Mouse (Mus musculus) adrenal gland, postnatal 25 days (tissue): ENCODE measurements around the gene Rflna. TPM values are rescaled to one million over a fixed set of nuclear protein-coding genes. Genes with fewer than 3 reads are reported as not detected.

Experiments
- DNase-seq: peaks from one replicate; pipeline ENCODE4 v3.0.0; 2021; ENCODE audit warnings: mixed read lengths
- long read RNA-seq: library from polyadenylated mRNA; stranded (forward); transcript quantifications from one replicate; pipeline ENCODE4 v2.0.0, GENCODE M21; 2021
- total RNA-seq: library from RNA; stranded (reverse); gene quantifications from 2 replicates; pipeline ENCODE4 v1.2.3, GENCODE M21; 2021

Gene Rflna
- 3.9 and 4.3 TPM in 2 replicates for total RNA-seq
- long read RNA-seq, partial matches to known transcripts: 0 of 1 reads
- long read RNA-seq, other reads (novel, unspliced or antisense): 1 of 1 reads

DNA sequence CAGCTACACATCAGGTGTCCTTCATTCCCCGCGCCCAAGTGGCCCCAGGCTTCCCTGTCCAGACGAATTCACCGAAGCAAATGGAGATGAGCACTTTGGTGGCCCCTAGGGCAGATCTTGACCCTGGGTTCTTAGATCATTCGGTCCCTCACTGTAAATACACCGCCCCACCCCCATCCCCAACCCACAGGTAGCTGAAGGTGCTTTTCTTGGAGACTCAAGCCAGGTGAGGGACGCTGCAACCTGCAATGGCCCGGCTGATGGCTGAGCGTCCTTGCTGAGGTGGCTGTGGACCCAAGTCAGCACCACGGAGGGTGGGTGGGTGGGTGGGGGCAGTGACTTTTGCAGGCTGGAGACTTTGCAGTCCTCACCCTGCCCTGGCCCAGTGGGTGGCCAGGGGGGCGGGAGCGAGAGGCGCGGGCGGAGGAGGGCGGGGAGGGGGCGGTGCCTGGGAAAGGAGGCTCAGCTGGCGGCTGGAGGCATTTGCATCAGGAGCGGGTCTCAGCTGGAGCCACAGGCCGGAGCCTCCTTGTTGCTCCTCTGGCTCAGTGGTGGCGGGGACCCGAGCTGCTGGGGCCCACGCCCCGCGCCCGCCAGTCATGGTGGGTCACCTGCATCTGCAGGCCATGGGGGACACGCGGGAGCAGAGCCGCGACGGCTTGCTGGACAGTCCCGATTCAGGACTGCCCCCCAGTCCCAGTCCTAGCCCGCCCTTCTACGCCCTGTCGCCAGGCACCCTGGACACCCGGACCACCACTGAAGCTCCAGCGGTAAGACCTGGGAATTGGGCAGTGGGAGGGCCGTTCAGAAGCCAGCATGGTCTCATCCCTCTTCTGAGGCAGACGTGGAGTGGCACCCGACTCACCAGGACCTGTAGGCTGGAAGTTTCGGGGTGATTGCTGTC, at the start of gene Rflna:
Gene Rflna (plus strand): TSS at position 253 of the 904 bp plus-strand sequence.
- DNase-seq: peak; percentile 61

DNA sequence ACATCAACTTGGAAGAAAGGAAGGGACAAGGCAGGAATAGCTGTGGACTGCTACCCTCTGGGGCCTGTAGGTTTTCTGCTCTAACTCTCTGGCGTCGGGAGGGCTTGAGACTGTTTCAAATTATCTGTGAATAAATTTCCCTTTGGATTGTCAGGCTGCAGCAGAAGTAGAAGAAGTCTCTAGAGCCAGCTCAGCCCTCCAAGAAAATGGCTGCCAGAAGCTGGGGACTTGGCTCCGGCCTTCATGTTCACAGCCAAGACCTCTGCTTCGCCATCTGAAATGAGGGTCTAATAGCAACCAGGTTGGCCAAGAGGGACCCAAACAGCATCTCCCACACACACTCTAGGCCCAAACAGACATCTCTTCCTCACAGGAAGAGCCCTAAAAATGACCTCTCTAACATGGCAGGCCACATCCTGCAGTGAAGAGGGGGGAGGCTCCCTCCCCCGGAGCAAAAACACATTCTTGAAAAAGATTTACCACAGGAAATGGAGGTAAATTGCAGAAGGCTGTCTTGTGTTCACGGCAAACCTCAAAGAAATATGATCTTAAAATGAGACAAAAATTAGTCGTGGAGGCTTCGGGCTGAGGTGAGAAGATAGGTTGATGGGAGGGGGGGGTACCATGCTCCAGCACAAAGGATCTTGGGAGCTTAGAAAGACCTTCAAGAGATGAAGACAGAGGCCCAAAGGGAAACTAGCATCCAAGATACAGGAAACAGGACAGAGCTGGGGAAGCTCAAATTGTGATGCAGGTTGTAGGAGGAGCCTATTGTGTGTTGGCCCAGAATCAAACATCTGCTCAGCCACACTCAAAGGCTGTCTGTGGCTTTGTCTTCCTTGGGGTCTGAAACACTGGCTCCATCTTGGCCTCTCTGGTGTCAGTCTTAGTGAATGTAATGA, 48.4 kb upstream of the Rflna start:
- DNase-seq: no peak

DNA sequence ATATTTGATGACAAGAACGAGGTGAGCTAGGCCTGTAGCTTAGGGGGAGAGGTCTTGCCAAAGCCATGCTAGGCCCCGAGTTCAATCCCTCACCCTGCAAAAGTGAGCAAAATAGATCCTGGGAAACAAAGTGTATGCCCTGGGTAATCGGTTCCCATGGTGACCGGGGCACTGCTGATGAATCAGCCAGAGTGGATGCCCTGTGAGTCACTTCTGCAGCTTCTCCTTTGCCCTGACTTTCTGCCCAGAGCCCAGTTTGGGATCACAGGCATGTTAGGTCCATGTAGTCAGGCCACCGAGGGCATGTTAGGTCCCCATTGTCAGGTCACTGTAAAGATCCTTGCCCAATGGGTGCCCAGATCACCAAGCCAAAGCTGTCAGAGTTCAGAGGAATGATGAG, 45.5 kb upstream of the Rflna start:
- DNase-seq: peak; percentile 69

DNA sequence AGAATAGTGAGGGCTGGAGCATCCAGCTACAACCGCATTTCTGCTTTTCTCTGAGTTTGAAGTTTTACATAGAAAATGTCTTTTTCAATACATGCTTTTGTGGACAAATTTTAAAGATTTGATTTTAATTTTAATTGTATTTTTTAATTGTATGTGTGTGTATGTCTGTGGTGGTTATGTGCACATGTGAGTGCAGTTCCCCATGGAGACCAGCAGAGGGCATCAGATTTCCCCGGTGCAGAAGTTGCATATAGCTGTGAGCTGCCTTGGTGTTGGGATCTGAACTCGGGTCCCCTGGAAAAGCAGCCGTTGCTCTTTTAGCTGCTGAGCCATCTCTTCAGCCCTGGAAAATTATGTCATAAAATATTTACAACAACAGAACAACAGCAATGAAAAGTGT, 43.9 kb upstream of the Rflna start:
- no peak for DNase-seq

DNA sequence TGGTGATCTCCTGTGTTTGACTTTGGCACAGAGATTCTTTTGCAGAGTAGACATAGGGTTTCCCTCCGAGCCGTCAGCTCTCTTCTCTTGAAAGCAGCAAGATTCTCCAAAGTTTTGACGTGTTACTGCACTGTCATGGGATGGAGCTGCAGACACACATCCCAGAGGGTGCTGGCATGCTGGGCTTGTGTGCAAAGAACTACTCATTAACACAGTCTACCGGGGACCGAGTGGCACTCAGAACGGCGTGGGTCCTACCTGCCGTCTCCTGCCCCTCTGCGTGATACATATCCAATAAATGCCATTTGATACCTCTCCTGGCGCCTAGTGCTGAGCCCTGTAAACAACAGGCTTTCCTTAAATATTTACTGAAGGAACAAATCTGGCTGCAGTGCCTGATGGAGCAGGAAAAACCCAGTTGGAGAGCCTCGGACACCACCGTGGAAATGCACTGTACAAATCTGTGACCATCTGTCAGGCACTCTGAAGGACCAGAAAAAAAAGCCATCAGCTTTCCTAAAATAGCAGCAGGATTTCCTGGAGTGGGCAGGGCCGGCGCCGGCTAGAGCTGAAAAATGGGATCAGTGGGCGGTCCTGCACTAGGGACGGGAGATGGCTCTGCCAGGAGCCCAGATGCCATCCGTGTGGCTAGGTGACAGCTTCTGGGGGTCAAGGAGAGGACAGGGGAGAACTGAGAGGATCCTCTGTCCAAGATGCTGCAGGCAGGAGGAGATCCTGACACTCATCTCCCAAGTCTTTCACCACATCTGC, 42.7 kb upstream of the Rflna start:
- DNase-seq: peak; percentile 71

DNA sequence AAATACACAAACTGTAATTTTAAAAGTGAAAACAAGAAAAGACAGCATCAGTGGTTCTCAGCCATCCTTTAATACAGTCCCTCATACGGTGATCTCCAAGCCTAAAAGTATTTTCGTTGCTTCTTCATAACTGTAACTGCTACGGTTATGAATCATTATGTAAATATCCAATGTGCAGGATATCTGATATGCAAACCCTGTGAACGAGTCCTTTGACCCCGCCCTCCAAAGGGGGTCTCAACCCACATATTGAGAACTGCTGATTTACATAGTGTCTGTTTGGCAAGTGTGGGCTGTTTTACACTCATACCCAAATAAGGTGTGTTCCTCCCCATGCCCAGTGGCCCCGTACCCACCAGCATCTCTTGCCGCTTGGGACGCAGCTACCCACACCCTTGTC, 41.6 kb upstream of the Rflna start:
- DNase-seq: no peak

DNA sequence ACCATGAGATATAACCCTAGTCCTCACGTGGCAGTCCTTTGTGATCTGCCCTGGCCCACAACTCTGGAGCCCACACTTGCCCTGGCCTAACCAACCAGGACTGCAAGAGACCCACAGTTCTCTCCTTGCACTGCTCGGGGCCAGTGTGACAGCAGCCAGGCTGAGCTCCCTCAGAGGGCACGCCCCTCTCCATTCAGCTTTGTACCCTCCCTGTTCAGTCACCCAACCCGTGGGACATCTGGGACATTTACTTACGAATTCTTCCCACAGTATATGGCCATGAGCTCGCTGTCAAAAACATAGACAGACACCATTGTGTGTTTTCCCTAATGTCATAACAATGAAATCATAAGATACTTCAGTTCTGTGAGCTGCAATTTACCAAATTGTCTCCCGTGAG, 40.3 kb upstream of the Rflna start:
- no peak for DNase-seq

DNA sequence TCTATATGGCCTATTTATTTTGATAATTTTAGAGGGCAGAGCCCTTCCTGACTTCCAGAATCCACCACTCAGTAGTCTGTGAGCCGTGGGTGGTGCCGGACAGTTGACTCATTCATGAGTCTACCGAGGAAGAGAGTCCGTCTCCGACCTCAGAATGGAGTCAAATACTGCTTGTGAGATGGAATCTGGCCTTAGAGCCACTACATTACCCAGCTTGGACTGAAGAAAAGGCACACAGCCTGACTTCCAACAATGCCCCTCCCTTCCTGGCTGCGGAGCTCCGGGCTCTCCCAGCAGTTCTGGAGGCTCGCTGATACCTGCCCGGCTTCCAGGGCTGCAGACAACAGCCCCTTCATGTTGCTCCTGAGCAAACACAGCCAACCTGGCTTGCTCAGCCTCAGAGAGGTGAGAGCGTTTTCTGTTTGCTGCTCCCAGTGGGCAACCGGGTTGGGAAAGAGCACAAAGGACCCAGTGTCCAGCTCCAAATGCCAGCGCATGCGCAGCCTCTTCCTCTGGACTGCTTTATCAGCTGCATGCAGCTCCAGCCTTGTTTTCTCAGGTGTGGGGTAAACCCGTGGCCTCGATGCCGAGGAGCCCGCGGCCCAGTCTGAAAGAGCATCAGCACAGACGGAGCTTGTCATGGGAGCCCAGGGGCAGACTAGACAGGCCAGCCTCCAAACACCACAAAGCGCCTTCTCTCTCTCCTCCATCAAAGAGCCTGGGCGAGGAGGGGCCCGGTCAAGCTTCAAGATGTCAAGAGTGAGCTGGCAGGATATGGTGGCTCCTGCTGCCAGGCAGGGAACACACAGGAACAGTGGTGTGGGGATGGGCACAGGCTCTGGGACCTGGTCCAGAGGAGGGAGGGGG, 39.0 kb upstream of the Rflna start:
- DNase-seq: peak; percentile 54

DNA sequence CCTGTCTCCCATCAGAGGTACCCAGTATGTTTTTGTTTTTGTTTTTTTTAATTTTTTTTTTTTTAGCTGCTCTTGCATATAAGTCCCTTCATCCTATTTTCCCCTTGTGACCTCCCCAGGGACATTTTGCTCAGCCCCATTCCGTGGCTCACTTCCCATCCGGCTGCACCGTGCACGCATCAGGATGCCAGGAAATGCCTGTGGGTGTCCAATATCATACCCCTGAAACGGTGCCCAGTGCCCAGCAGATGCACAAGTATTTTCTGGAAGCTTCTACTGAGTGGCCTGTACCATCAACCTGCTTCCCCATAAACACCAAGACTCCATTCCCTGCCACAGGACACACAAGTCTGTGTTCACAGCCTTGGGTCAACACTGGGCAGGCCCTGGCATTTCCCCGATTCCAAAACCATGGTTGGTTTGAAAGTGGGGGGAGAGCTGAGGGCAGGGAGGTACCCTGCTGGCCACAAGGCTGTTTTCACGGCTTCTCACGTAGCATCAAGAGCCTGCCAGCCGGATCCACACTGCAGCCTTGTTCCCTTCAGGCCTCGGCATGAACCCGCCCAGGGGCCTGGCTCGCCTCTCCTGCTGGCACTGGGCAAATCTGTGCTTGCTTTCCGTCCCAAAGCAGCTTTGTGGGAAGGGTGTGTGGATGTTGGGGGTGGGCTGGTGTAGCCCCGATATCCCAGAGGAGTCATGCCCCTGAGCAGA, 36.2 kb upstream of the Rflna start:
- DNase-seq: no peak

DNA sequence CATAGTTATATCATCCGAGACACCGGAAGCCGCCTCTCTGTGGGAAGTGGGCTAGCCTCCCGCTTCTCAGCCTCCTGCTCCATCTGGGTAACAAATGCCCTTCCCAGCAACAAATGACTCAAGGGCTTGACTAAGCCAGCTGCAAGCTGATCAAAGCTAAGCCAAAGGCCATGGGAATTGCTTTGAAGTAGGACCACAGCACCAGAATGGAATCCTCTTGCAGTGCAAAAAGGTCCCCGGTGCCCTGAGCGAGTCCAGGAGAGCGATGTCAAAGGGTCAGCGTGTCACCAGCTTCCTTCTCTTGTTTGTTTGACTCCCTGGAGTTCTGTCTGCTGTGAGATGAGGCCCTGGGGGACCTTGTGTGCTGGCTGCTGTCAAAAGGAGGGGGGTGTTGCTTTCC, 33.2 kb upstream of the Rflna start:
- peak; percentile 51 for DNase-seq

DNA sequence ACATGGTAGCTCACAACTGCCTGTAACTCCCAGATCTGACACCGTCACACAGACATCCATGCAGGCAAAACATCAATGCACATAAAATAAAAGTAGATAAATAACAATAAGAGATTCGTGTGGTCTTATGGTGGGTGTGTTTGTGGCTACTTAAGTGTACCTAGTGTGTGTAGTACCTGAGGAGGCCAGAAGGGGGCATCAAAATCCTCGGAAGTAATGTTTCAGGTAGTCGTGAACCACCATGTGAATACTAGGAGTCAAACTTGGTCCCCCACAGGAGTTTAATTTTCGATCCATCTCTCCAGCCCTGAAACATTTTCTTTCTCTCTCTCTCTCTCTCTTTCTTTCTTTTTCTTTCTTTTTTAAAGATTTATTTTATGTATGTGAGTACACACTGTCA, 16.8 kb upstream of the Rflna start:
- DNase-seq: no peak

DNA sequence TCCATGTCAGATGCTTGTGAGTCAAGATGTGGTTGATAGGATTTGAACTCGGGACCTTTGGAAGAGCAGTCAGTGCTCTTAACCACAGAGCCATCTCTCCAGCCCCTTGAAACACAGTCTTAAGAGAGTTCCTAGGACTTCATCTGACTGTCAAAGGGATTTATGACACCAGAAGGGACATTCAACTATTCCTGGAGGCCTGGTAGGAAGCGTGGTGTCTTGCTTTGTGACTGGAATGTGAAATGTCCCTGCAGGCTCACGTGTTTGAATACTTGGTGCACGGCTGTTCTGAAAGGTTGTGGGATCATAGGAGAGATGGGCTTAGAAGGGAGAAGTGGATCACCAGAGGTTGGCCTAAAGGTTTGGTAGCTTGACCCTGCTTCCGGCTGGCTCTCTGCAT, 16.4 kb upstream of the Rflna start:
- no peak for DNase-seq

DNA sequence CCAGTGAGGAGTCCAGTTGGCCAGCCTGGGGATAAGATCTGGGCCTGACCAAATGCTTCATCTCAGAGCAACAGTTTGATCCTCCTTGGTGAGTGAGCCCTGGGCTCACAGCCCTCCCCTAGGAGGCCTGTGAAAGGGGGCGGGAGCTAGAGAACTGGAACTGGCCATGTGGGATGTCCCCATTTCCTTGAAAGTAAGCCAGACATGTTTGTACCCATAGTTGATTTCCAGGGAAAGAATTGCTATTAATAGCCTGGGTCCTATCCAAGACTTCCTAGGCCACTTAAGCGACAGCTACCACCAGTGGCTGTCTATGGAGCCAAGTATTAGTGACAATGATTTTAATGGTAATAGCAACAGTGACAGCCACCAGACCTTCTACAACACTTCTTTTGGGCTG, 13.3 kb upstream of the Rflna start:
- no peak for DNase-seq

DNA sequence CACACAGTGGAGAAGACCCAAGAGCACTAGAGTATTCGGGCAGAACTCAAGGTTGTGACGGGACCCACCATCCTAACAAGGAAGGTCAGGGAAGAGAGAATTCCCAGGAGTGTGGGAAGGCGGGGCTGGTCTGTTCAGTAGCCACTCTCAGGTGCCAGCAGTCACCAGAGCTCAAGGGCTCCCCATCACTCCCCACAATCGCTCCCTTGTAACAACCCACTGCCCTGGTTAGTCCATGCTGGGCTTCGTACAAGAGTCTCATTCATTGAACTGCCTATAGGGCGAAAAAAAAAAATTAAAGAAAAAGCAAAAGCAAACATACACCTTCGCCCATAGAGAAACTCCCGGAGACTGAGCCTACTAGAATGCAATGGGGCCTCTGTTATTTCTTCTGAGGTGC, 10.7 kb upstream of the Rflna start:
- no peak for DNase-seq

DNA sequence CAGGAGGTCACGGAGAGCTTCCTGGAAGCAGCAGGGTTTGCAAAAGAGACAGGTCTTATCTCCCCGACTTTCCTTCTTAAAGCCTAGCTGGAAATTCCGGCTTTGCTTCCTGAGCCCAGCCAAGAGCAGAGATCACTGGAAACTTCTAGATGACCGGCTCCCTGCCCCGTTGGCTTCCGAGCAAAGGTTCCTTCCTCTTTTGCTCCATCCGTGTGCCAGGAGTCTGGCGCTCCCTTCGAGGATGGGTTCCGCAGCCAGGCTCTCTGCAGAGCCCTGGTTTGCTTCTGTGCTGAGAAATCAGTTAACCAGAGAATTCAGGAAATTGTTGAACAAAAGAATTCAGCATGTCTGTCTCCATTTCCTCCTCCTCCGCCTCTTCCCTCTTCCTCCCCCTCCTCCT, 10.1 kb upstream of the Rflna start:
- DNase-seq: no peak

DNA sequence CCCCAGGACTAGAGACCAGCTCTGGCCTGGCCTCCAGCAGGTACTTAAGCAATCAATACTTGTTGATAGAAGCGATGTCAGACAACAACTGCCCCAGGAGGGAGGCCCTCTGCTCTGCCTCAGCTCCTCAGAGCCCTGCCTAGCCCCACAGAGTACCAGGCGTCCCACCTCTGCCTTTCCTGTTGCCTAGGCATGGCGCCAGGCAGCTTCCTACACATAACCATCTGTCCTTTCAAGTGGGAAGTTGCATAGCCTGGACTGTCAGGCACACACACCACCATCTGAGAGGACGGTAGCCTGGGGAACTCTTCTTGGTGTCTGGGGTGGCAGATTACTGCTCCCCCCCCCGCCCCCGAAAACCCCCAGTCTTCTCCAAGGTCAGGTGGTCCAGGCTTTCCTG, 6.2 kb upstream of the Rflna start:
- DNase-seq: no peak

DNA sequence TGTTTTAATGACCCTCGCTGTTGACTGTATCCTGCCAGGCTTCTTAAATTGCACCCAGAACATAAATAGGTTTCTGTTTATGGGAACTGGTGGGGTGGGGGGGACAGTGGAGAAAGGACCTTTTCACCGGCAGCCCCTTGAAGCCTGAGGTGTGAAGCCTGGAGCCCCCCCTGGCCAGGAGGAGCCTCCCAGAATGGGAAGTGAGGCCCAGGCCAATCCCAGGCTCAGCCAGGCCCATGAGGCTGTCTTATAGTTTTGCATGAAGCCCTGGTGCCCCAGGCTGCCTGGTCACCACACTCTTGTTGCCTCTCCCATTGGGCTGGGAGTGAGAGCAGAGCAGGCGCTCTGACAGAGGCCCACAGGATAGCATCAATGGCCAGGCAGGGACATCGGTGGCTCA, 5.1 kb upstream of the Rflna start:
- no peak for DNase-seq

DNA sequence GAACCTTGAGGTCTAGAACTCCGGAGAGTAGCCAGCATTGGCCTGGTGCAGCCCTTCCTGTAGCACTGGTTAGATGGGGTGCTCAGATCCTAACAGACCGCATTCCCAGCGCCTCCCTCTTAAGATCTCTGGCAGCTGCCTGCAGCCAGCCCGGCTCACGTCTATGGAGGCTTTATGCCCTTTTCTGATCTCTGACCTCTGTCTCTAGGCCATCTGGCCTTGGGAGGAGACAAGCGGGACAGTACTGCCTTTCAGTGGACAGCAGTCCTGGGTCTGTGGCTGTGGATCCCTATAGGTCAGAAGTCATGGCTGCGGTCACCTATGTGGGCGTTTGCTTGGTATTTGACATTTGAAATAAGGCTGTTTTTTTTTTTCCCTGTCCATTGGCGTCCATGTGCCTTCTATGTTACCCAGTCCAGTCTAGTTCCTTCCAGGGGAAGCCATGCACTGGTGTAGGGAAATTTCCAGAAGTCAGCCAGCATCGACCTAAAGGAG, 2.2 kb upstream of the Rflna start:
- no peak for DNase-seq

DNA sequence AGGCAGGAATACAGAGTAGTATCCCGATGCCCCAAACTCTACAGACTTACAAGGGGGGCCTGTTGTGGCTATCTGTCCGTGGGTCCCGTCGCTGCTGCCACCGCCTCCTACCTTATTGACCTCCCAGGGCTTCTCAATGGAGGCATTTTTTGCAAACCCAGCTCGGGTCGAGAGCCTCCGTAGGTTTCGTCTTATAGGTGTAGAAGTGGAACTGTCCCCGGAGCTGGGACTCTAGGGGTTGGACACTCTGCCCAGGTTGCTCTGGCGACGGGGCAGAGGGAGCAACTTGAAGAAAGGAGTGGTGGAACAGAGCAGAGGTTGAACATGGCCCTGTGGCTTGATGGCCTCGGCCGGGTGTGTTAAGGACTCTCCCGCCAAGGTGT, 843 bp downstream of the Rflna start:
- no peak for DNase-seq

DNA sequence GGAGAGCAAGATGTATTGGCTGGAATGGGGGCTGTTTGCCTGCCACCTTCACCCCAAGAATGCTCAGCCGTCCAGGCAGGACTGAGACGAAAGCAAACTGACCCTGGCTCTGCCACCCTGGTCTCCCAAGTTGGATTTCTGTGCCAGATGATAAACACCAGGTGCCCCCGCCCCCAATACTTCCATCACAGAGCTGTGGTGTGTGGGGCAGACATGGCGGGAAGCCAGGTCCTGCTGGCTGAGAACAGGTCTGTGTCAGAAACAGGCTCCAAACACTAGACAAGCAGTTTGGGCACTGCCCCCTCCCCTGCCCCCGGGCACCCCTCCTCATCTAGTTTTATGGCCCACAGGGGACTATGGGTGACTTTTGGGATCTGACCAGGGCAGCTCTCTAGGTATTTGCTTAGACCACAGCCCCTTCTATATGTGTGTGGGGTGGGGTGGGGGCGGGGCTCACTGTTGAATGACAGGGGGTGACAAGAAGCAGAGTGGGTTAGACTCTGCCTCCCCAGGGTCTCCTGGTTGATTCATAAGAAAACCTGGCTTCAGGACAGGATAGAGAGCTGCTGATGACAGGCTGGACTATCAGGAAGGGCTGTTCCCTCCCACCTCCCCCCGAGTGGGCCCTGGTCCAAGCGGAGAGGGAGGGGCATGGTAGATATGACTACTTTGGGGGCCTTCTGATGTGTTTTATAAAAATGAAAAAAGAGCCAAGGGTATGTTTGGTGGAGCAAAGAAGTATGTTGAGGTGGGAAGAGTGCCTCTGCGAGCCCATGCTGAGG, 3.0 kb downstream of the Rflna start:
- DNase-seq: no peak
